Mouse (Mus musculus): ENCODE measurements around the gene Akap10. TPM values are rescaled to one million over a fixed set of nuclear protein-coding genes. Genes with fewer than 3 reads are reported as not detected.
A peak's percentile ranks its signal among the peaks of the same experiment; 100 is the strongest.
"Not testable (repeated sequence)": the region's sequence is repeated elsewhere in the genome, so short reads cannot be mapped to it uniquely, and the experiment has no call there.

Gene Akap10
- total RNA-seq, 2 experiments from 2014 or later = 8.1 to 9.0 TPM

DNA sequence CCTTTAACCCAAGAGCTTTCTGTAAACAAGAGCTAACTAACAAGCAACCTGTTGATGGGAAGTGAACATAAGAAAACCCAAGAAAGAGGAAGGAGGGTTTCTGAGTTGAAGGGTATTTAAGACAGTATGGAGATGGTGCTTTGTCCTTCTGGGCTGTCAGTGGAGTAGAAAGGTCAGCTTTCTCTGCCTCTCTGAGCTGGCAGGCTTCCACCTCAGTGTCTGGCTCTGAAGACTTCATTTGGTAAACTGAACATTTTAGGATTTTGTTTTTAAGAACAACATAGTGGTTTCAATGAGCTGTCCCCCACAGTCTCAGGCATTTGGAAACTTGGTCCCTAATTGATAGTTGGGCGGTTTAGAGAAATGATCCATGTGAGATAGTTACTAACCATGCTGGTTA lies 7.7 kb upstream of the Akap10 start:
- intact Hi-C loops (cut with DNase I) = no loop called here

DNA sequence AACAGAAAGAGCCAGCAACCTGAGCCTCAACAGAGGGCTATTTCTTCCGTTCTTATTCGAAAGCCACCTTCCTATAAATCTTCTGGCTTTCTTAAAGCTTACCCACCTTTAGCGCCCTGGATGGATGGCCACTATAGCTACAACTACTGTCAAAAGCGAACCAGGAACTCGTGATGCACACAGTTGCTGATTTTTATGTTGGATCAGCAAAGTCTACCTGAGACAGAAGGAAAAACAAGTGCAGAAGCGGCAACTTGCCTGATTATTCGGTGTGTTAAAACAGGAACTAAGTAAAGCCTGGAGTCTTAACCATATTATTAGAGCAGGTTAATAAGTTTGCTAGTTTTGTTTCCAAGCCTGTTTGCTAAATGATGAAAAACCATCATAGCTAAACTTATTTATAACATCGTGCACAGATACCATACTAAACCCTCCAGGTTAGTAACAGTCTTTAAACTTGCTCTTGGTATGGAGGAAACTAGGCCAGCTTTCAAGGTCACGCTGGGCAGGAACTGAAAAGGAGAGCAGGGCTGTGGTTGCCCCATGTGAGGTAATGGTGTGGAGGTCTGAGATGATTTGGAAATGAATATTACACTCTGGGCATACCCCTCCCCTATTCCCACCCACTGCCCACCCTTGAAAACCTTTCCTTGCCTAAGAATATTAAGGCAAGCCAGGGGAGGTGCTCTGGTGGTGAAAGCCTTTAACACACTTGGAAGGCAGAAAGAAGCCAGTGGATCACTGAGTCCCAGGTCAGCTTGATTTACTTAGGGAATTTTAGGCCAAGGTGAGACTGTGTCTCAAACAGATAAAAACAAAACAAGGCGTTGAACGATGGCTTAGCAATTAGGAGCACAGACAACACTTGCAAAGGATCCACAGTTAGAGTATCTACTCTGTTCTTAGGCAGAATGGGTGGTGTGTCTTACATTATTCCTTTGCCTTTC lies 861 bp upstream of the Akap10 start:
- intact Hi-C loops (cut with DNase I) = no loop called here
- no peak for DNase-seq

More for the DNA sequence above, 7.7 kb upstream of the Akap10 start:
- DNase-seq = no peak

DNA sequence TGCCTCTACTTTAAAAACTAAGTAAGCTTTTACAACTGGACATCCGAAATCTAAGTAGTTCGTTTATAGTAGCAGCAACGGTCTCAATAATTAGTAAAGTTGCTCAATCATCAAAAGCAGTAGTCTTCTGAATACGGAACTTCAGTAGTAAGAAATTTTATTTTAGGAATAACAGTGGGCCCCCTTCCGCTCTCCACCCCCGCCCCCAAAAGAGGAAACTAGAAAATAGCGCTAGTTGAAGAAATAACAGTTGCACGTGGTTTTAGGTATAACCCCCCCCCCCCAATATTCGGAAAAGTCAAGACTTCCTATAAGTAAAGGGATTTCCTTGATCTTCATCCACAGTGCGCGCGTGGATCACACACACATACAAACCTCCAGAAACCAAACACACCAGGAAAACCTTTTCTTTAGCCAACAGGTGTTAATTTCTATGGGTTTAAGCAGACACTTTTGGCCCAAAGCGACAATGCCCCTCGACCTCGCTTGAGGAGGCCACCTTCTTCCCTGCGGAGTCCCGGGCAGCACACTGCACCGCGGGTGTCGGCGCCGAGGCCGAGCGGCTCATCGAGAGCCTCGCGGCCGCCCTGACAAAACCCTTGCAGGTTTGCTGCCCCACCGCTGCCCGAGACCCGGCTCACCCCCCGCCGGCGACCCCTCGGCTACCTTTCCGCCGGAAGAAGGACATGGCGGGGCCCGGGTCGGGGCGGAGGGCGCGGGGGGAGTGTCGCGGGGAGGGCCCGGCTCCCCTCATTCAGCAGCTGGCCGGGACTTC lies 542 bp downstream of the Akap10 start:
- DNase-seq = no peak
- intact Hi-C loops (cut with DNase I) = no loop called here

DNA sequence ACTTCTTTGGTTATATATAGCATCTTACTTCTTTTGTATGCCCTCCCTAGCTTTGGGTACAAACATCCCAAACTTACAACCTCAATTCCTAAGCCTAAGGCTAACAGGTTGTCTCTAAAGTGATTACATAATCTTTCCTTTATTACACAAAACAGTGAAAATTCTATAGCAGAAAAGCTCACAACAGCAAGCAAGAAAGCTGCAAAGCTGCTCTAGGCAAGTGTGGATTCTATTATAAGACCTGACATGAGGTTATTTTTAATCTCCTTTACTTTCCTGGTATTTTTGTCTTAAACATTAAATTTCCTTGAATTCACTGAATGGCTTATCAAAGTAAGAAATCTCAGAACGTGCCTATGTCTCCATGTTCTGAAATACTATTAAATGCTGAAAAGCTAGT lies 6.7 kb downstream of the Akap10 start:
- DNase-seq = no peak
- intact Hi-C loops (cut with DNase I) = no loop called here

DNA sequence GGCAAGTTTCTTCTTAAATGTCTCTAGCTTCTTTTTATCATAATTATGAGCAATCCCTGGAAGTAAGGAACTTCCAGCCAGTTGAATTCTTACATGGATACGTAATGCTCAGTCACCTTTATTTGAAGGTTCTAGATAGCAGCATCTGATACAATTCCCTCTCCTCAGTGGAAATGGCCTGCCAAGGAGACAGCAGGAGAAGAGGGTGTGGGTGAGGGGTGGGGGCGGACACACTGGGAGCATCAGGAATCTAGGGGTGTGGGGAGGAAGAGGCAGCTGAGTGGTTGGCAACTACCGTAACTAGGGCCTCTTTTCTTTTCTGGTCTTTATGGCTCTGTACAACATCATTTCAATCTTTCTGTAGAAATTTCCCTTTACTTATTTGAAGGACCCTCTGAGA lies 10.3 kb downstream of the Akap10 start:
- no peak for DNase-seq
- intact Hi-C loops (cut with DNase I) = no loop called here

DNA sequence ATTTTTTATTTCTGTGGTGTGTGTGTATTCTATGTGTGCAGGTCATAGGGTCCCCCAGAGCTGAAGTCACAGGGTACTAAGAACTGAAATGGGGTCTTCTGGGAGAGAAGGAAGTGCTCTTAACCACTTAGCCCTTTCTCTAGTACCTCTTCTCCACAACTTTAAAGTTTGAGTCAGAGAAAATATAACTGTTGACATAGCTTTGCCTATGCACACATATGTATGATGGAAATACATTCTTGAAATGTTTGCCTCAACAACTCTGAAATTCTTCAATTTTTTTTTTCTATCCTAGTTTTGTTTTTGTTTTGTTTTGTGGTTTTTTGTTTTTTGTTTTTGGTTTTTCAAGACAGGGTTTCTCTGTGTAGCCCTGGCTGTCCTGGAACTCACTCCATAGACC lies 21.7 kb downstream of the Akap10 start:
- DNase-seq = no peak
- intact Hi-C loops (cut with DNase I) = no loop called here

DNA sequence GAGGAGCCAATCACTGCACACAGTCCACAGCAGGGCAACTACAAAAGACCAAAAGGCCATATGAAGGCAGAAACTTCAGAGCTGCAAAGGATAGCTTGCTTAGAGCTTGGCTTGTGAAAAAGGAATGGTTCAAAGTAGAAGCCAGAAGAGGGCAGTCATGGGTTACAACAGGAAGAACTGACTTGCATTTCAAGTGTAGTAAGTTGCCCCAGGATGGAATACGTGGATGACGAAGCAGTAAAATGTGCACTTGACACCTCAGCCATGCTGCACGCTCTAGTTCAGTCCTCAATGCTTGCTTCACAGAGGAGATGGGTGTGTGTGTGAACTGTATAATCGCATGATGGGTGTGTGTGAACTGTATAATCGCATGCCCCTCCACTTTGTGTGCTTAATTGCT lies 47.9 kb downstream of the Akap10 start:
- intact Hi-C loops (cut with DNase I) = no loop called here

DNA sequence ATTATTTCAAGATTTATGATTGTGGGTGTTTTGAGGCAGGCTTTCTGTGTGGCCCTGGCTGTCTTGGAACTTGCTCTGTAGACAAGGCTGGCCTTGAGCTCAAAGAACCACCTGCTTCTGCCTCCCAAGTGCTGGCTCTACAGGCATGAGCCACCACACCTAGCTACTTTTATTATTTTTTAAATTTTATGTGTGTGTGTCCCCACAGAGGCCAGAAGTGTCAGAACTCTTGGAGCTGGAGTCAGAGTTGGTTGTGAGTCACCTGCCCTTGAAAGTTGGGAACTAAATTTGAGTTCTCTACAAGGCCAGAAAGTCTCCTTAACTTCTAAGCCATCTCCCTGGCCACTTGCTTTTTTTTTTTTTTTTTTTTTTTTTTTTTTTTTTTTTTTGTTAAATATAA lies 50.1 kb downstream of the Akap10 start:
- no peak for DNase-seq
- intact Hi-C loops (cut with DNase I) = no loop called here

More for the DNA sequence above, 47.9 kb downstream of the Akap10 start:
- DNase-seq = no peak

DNA sequence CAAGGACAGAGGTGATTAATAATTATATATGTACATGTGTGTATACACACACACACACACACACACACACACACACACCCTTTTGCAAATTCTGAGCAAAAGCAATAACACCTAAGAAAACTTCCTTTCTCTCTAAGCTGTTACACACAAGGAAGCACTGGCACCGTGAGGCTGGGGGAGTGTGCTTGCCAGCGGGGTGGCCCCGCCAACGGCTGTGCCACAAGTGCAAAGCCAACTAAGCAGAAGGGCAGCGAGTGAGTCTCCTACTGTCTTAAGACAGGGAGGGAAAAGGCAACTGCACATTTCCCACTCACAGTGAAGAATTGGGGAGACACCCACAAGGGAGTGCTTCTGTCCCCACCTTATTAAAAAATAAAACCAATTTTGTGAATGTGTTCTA lies 58.2 kb downstream of the Akap10 start:
- intact Hi-C loops (cut with DNase I) = no loop called here
- no peak for DNase-seq

DNA sequence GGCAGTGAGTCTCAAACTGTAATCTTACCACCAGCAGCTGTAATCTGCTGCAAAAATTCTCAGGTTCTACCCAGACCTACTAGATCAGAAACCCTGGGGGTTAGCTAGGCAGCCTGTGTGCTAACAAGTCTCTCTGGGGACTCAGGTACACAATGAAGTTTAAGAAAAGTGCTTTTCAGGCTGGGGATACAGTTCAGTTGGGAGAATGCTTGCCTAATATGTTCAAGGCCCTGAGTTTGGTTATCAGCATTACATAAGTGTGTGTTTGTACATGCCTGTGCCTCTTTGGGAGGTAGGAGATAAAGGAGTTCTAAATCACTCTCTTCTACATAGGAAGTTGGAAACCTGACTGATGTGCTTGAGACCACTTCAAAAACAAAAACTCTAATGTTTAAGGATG lies 63.2 kb downstream of the Akap10 start:
- no peak for DNase-seq
- intact Hi-C loops (cut with DNase I) = no loop called here

DNA sequence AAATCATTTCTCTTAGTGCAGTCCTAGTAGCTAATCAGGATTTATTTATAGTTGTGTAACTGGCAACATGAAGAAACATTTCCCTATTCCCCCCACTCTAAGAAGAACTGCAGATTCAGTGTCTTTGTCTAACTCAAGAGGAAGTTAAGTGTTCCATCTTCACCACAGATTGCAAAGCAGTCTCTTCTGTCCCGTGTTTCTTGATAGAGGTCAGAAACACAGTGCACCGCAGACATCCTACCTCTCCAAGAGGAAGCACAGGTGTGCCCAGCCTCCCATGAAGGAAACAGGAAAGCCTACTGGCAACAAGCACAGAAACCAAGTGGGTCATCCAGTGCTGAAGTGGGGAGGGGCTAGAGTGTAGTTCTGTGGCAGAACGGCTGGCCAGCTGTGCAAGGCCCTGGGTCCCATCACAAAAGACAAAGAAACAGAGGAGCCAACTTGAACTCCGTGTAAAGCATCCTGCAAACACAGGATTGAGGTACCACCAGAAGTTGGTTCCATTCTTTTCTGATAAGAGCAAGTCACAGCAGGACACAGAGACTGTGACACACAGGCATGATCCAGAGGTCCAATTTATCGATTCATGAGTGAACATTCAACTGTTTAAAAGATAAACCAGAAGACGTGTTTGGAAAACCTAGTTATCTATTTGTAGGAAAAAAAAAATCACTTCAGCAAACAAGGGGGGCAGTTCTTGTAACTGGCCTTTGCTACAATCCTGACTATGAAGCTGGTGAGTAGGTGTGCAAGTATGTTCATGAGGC lies 68.1 kb downstream of the Akap10 start:
- no peak for DNase-seq
- intact Hi-C loops (cut with DNase I) = no loop called here

DNA sequence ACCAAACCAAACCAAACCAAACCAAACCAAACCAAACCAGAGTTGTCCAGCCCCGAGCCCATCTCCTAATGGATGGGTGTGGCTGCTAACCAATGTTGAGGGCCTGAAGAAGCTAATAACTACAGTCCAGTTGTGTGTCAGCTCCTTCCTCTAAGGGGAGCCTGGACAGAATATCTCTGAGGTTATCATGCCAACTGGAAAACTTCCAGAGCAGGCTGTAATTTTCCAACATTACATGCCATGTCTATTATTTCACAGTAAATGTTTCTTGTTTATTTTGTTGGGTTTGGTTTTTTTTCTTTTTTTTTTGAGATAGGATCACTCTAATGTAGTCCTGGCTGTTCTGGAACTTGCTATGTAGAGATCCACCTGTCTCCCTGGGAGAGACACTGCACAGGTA lies 70.7 kb downstream of the Akap10 start:
- intact Hi-C loops (cut with DNase I) = no loop called here

DNA sequence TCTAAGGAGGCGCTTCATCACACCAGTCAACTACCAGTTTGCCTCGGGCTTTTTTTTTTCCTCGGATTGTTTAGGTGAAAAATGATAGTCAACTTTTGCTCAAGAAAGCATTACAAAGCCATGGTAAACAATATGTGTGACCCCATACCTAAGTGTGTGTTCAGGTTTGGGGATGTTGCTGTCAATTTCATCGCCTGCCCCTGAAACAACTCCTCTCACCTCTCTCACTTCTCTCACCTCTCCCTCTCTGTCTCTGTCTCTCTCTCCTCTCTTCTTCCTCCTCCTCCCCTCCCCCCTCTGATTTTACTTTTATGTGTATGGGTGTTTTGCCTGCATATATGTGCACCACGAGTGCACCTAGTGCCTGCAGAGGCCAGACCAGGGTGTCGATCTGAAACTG lies 74.5 kb downstream of the Akap10 start:
- intact Hi-C loops (cut with DNase I) = no loop called here
- DNase-seq = no peak

More for the DNA sequence above, 70.7 kb downstream of the Akap10 start:
- DNase-seq = no peak

DNA sequence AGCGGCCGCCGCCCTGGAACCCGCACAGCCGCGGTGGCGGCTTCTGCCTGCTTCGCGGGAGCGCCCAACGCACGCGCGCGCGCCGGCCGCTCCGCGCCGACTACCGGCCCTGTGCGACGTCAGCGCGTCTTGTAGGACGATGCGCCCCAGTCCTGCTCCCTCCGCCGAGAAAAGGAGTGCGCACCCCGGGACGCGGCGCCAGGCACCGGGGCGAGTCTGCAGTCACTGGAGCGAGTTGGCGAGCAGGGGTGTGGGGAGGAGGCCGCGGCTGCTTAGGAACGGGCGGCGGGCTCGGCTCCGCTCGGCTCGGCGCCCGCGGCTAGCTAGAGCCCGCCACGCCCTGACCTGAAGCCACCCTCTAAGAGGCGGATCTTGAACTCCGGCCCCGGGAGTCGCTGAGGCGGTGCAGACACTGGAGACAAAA lies 75.1 kb downstream of the Akap10 start, which contains the start of gene Ulk2:
TSS of gene Ulk2 (minus strand) at position 86 of the 424 bp plus-strand sequence.
- DNase-seq = peak; percentile 84 to 92
- intact Hi-C loops (cut with DNase I) = no loop called here

DNA sequence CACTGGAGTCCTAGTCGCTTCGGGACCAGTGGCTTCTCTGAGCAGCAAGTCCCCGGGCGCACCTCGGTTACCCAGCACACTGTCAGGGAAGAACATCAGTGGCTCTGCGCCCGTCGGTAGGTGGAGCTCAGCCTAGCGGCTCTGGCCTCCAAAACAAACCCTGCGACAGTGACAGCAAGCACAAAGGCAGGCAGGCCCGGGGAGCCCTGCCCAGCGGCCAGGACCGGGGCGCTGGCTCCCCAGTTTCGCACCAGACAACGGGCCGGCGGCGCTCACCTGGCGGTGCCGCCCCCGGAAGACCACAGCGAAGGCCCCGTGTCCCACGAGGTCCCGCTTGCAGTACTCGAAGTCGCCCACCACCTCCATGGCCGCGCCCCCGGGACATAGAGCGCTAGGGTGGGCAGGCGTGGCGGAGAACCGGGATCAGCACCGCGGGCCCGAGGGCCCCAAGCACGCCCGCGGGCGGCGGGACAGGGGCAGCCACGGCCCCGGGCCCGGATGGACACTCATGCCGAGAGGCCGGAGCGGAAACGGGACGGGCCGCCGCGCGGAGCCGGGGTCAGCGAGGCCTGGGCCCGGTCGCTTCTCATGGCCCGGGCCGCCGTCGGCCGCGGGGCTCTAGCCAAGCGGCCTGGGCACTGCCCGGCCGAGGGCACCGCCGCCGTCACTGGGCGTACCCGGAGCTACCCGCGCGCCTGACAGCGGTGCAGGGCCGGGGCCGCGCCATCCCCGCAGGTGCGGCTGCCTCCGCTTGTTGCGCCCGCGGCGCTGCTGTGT lies 75.7 kb downstream of the Akap10 start:
- peak; percentile 70 to 74 for DNase-seq
- intact Hi-C loops (cut with DNase I) = no loop called here

DNA sequence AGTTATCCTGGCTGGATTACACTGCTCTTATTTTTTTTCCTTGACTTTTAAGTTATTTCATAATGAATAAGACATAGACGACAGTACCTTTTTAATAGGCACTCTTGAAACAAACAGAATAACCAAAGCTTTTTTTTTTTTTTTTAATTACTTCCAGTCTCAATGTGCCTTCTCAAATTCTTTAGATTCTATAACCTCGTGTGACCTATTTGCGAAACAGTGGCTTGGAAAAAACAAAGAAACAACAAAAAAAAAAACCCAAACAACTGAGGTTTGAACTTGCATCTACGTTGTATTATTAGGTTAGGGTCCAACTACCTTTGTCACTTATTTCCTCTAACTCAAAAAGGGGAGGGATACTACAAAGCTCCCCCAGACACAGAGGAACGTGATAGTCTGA lies 76.4 kb downstream of the Akap10 start:
- intact Hi-C loops (cut with DNase I) = no loop called here

DNA sequence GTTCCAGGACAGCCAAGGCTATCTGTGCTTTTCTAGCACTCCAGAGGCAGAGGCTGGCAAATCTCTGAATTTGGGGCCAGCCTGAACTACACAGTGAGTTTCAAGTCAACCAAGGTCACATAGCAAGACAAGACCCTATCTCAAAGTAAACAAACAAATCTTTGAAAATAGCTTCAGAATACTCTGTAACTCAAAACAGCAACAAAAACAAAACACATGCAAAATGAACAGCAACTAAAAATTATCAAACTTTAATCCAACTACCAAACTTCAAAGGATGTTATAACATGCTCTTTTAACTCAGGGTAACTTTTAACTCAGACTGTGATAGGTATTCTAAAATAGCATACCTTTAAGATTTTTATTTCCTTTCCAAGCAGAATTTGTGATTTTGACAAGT lies 77.1 kb downstream of the Akap10 start:
- DNase-seq = no peak
- intact Hi-C loops (cut with DNase I) = no loop called here

More for the DNA sequence above, 76.4 kb downstream of the Akap10 start:
- DNase-seq = no peak

DNA sequence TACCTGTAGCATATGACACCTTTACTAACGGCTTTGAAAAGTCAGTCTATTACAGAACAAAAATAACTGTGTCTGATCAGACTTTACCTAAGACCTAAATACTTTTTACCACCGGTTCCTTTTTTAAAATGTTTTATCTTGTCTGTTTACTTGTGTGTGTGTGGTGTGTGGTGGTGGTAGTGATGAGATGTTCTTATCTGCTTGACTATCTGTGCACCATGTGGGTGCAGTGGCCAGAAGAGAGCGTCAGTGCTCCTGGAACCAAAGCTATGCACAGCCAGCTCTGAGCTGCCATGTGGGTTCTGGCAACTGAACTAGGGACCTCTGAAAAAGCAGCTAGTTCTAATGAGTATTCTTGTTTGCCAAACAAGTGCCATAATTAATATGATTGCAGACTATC lies 78.9 kb downstream of the Akap10 start:
- intact Hi-C loops (cut with DNase I) = no loop called here
- no peak for DNase-seq

DNA sequence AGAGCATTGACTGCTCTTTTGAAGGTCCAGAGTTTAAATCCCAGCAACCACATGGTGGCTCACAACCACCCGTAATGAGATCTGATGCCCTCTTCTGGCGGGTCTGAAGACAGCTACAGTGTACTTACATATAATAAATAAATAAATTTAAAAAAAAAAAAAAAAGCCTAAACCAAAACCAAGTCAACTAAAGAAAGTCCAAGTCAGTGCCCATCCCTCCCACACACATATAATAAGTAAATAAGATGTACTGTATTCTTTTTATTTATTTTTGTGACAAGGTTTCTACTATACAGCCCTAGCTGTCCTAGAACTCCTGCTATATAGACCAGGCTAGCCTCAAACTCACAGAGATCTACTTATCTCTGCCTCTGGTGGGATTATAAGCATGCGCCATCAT lies 89.4 kb downstream of the Akap10 start:
- intact Hi-C loops (cut with DNase I); DNase-seq: not testable (repeated sequence)

DNA sequence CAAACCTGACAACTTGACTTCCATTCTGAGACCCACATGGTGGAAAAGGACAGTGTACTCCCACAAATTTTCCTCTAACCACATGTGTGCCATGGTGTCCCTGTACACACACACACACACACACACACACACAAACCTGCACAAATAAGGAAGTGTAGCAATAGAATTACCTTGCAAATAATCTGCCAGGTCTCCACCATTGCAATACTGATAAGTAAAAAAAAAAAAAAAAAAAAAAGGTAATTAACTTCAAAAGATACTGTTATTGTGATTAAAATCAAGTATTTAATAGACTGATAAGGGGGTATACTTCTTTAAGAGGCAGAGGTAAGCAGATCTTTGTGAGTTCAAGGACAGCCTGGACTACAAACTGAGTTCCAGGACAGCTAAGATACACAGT lies 90.1 kb downstream of the Akap10 start:
- DNase-seq = no peak
- intact Hi-C loops (cut with DNase I) = no loop called here

Measured in gastrocnemius, postnatal 36 days (tissue).